Mouse (Mus musculus): ENCODE data around the gene A630023A22Rik.

DNA sequence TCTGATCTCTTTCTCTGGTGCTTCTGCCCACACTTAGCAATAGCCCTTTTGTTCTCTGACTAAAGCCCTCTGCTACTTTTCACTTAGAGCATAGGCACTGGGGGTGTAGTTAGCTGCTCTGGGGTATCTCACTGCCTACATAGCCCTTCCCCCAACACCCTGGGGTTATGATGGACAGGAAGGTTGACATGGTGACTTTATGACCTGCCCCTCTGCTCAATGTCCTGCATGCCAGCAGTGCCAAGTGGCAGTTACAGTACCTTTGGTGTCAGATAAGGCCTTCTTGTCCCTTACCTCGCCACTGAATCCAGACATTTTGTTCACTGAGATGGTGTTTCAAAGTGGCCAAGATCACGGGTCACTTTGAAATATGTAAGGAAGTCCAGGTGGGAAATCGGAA lies 87.5 kb downstream of the A630023A22Rik start, which contains the start of gene Gm30083:
- TF ChIP-seq CTCF (IDR thresholded peaks at IDR 0.05; ENCODE audit: extremely low read depth, insufficient read depth, low read length) = no peak
- TF ChIP-seq POLR2A (IDR thresholded peaks at IDR 0.05; ENCODE audit: extremely low read depth, insufficient read depth, low read length) = no peak
